1 mouse cellular context compared by ENCODE assay signal in genomic region chr8:114469208-114469590, GRCm38 (mm10).
TF ChIP-seq lines count a peak whose summit lies in the region.

No protein-coding gene starts in this region.

TF ChIP-seq in MEL, 35 proteins besides CTCF, POLR2A, EP300 and RAD21 (continued from another document):
- no peak for TF ChIP-seq ZKSCAN1 (IDR thresholded peaks at IDR 0.05; ENCODE audit: low read depth, low read length)
- no peak for TF ChIP-seq MAZ (IDR thresholded peaks at IDR 0.05; ENCODE audit: low read depth, low read length)
- no peak for TF ChIP-seq ZMIZ1 (IDR thresholded peaks at IDR 0.05; ENCODE audit: low read depth, low read length)
- no peak for TF ChIP-seq ZC3H11A (IDR thresholded peaks at IDR 0.05; ENCODE audit: low read depth, low read length)
- no peak for TF ChIP-seq CHD1 (IDR thresholded peaks at IDR 0.05; ENCODE audit: low read depth, low read length)
- no peak for TF ChIP-seq NELFE (IDR thresholded peaks at IDR 0.05; ENCODE audit: low read depth, low read length)
TF ChIP-seq in MEL: peak in this region for 0.
